In genomic region chr2:37811682-37812081, GRCm38 (mm10) we compare ENCODE assay signal across 12 mouse cellular contexts. TPM values are rescaled to one million over a fixed set of nuclear protein-coding genes. Genes with fewer than 3 reads are reported as not detected.
DNase-seq lines count a peak whose midpoint lies in the region; ATAC-seq and TF ChIP-seq lines count a peak whose summit lies in the region.
"Had no signal": no experiment of that assay in that cellular context is flagged by ENCODE, and none has a peak within 500 bp of the region (broad histone marks: within the 10 kb centered on the region; RNA-seq: fewer than 3 reads in every experiment).

No protein-coding gene starts in this region.

- H3K4me3 ChIP-seq in heart, embryonic 12.5 days, result no peak overlapping the region
- no peak overlapping the region for H3K4me3 ChIP-seq in kidney, adult 2 months (ENCODE audit: insufficient read depth, low read depth, low read length)
- H3K4me3 ChIP-seq in lung, postnatal 0 days (ENCODE audit: low read depth, low read length), result no peak overlapping the region
- H3K4me3 ChIP-seq: layer of hippocampus, adult 2 months had no signal

- H3K27me3 ChIP-seq in heart, embryonic 12.5 days (replicated peaks), result no peaks in the 10 kb centered on the region
- no peaks in the 10 kb centered on the region for H3K27me3 ChIP-seq in kidney, adult 2 months (replicated peaks; ENCODE audit: control insufficient read depth, insufficient read depth, low read length)
- no peaks in the 10 kb centered on the region for H3K27me3 ChIP-seq in lung, postnatal 0 days (replicated peaks; ENCODE audit: insufficient read depth, low read length)

- WGBS in heart, embryonic 12.5 days, result 76% methylated on average over 2 of the region's 2 CpGs
- 63% methylated on average over 2 of the region's 2 CpGs for WGBS in kidney, adult 2 months
- WGBS in lung, postnatal 0 days, result 88% methylated on average over 2 of the region's 2 CpGs

- no peaks in the 10 kb centered on the region for H3K9me3 ChIP-seq in heart, embryonic 12.5 days (replicated peaks)
- no peaks in the 10 kb centered on the region for H3K9me3 ChIP-seq in lung, postnatal 0 days (ENCODE audit: low read length)

- no peak for TF ChIP-seq POLR2A in kidney, adult 2 months (IDR thresholded peaks at IDR 0.05; ENCODE audit: low read depth, low read length)

- no peak for TF ChIP-seq CTCF in kidney, adult 2 months (conservative IDR thresholded peaks at IDR 0.05; ENCODE audit: insufficient read depth, insufficient read length, low read depth, low read length)
- no peak for TF ChIP-seq CTCF in lung, postnatal 0 days (IDR thresholded peaks at IDR 0.05)

- H3K27ac ChIP-seq in heart, embryonic 12.5 days (ENCODE audit: poor library complexity, severe bottlenecking), result no peak overlapping the region
- H3K27ac ChIP-seq in kidney, adult 2 months (ENCODE audit: insufficient read depth, low read depth, low read length), result no peak overlapping the region
- H3K27ac ChIP-seq in lung, postnatal 0 days (ENCODE audit: low read length), result no peak overlapping the region
- H3K27ac ChIP-seq: layer of hippocampus, adult 2 months; liver, embryonic 14.5 days had no signal

- ATAC-seq in heart, embryonic 12.5 days (ENCODE audit: insufficient number of reproducible peaks, low FRiP score), result no peak
- ATAC-seq in lung, postnatal 0 days, result no peak

- peak; percentile 32 to 34 for DNase-seq in heart, postnatal 10 days
- DNase-seq in MN1 (ENCODE audit: low spot score), result peak; percentile 96
- DNase-seq in cerebellum, adult 8-10 months, result peak; percentile 57
- DNase-seq in kidney, adult 2 months, result peak; percentile 51
- no peak for DNase-seq in embryo, embryonic 10 days (ENCODE audit: low spot score)
- DNase-seq in lung, postnatal 0 days (ENCODE audit: low spot score), result no peak
- no peak for DNase-seq in left cerebral cortex, postnatal 25 days (ENCODE audit: low spot score in 2 of 2)
- DNase-seq: embryo, embryonic 11 days; right cerebral cortex, postnatal 14 days had no signal

- intact Hi-C loops in heart, postnatal 10 days (cut with DNase I), result loop anchor here (10.0 kb wide), 1 partner anchor 843 kb away; no protein-coding TSS in a partner anchor
- intact Hi-C loops in left cerebral cortex, postnatal 25 days (cut with DNase I), result no loop called here

- H3K4me2 ChIP-seq in heart, embryonic 12.5 days, result no peak overlapping the region
- no peak overlapping the region for H3K4me2 ChIP-seq in lung, postnatal 0 days (replicated peaks; ENCODE audit: low read depth, low read length)

- TF ChIP-seq EP300 in lung, postnatal 0 days (IDR thresholded peaks at IDR 0.05), result no peak

- H3K9ac ChIP-seq in heart, embryonic 12.5 days, result no peak overlapping the region
- H3K9ac ChIP-seq in lung, postnatal 0 days (replicated peaks; ENCODE audit: low read depth), result no peak overlapping the region
- H3K9ac ChIP-seq: liver, embryonic 14.5 days had no signal

- H3K4me1 ChIP-seq in heart, embryonic 12.5 days (replicated peaks), result peaks cover 14% of the 10 kb centered on the region
- no peaks in the 10 kb centered on the region for H3K4me1 ChIP-seq in kidney, adult 2 months (ENCODE audit: control insufficient read depth, insufficient read depth, low read length)
- no peaks in the 10 kb centered on the region for H3K4me1 ChIP-seq in lung, postnatal 0 days (ENCODE audit: insufficient read depth, low read depth, low read length)

- H3K36me3 ChIP-seq in heart, embryonic 12.5 days, result no peaks in the 10 kb centered on the region
- H3K36me3 ChIP-seq in kidney, adult 2 months (ENCODE audit: control insufficient read depth, insufficient read depth, low read length), result no peaks in the 10 kb centered on the region
- peaks cover 10% of the 10 kb centered on the region; the same call in 1 of the 2 replicates for H3K36me3 ChIP-seq in lung, postnatal 0 days (ENCODE audit: insufficient read depth, low read length)

RNA-seq across cellular contexts. Expression of gene Crb2, which starts 35.6 kb away (rescaled TPM):
- total RNA-seq in heart, postnatal 10 days (2021), result 1 to 10 TPM in 1 of 2 experiments, under 1 TPM in 1; 0.96 to 1.7 TPM
- 7.6 and 9.1 TPM in 2 replicates for polyA plus RNA-seq in heart, embryonic 12.5 days (2016; fragmentation: Nextera tagmentation; extraction: Ambion mirVana)
- 2.7 and 3.0 TPM in 2 replicates for polyA plus RNA-seq in kidney, adult 2 months (2012; rRNA removed)
- 0.39 and 0.40 TPM in 2 replicates for polyA plus RNA-seq in lung, postnatal 0 days (2015; fragmentation: Nextera tagmentation; extraction: Ambion mirVana)
- total RNA-seq in left cerebral cortex, postnatal 25 days (2021), result 1 to 10 TPM; 3.1 to 3.9 TPM

Comparison
In these comparisons a context has a peak if more than half of its experiments do, and no peak if none do; other contexts are left out.
1. DNase-seq: peak in heart, postnatal 10 days (2 of 2), MN1 (single experiment), cerebellum, adult 8-10 months (single experiment) and kidney, adult 2 months (single experiment); none in embryo, embryonic 10 days (single experiment), lung, postnatal 0 days (single experiment) and left cerebral cortex, postnatal 25 days (0 of 2).